Mouse (Mus musculus): ENCODE data around the gene Net1.

DNA sequence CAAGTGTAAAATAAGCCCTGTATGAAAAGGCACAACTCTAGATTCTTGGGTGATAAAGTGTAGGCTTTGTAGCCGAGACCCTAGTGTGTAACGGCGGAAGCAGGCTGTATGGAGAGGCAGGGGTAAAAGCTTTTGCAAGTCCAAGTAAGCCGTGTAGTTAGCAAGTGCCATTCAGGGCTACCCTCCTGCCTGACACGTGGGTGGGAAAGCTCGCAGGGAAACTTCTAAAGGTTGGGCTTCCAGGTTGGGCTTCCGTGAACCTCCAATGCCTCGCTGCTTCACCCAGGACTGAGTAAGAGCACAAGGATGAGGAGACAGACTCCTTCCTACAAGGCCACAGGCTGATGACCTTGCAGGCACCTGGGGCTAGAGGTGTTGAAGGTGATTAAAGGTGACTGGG is 23.5 kb downstream of the Net1 start:
- TF ChIP-seq POLR2A (IDR thresholded peaks at IDR 0.05; ENCODE audit: insufficient read depth, low read depth, low read length) = no peak
- no peak for TF ChIP-seq CTCF (IDR thresholded peaks at IDR 0.05; ENCODE audit: insufficient read depth, low read depth, low read length)

Measured in olfactory bulb, adult 2 months (tissue).